Mouse (Mus musculus) cortical plate, adult 2 months (tissue): ENCODE data around the gene Sv2b.

Experiments used
- CTCF ChIP-seq: fragments of 200-500 bp; IDR thresholded peaks from 2 replicates; pipeline ENCODE4 v1.5.1; 2011; ENCODE audit warnings: mild to moderate bottlenecking, control low read depth, low read length; ENCODE audit not compliant: insufficient read depth; ENCODE audit errors: extremely low read depth
- POLR2A ChIP-seq: fragments of 200-500 bp; IDR thresholded peaks from 2 replicates; pipeline ENCODE4 v1.6.1; 2011; ENCODE audit warnings: mild to moderate bottlenecking, low read length, control low read depth; ENCODE audit not compliant: insufficient read depth; ENCODE audit errors: extremely low read depth

GRCm38 (mm10) chr7:75220296-75220695, 88.8 kb downstream of the Sv2b start:
- TF ChIP-seq CTCF (no peak), POLR2A (no peak)
